8 mouse cellular contexts compared by ENCODE assay signal in genomic region chr9:44239447-44239846, GRCm38 (mm10). TPM values are rescaled to one million over a fixed set of nuclear protein-coding genes. Genes with fewer than 3 reads are reported as not detected.
DNase-seq lines count a peak whose midpoint lies in the region; ATAC-seq lines count a peak whose summit lies in the region.

No protein-coding gene starts in this region.

- H3K9ac ChIP-seq in kidney, embryonic 16.5 days (replicated peaks; ENCODE audit: low read length), result no peak overlapping the region
- no peak overlapping the region for H3K9ac ChIP-seq in neural tube, embryonic 11.5 days (ENCODE audit: low read length)

- no peaks in the 10 kb centered on the region for H3K27me3 ChIP-seq in kidney, embryonic 16.5 days (ENCODE audit: insufficient read depth, low read length)
- no peaks in the 10 kb centered on the region for H3K27me3 ChIP-seq in neural tube, embryonic 11.5 days (ENCODE audit: control insufficient read depth, insufficient read depth, low read length)

- DNase-seq in kidney, adult 18-20 months, result peak; percentile 51
- DNase-seq in CD4-positive helper T cell, adult 2 months (ENCODE audit: low read depth, low spot score), result peak; percentile 70
- DNase-seq in NIH3T3 (ENCODE audit: low read depth), result peak; percentile 76
- peak; percentile 51 for DNase-seq in embryo, embryonic 11.5 days (ENCODE audit: low read depth, low spot score)
- DNase-seq in left cerebral cortex, postnatal 25 days (ENCODE audit: low spot score in 2 of 2), result peak; percentile 42 to 47
- DNase-seq in neural tube, embryonic 11.5 days (ENCODE audit: low spot score), result peak; percentile 36
- DNase-seq in ovary, postnatal 36 days (ENCODE audit: low spot score), result no peak

- H3K36me3 ChIP-seq in kidney, embryonic 16.5 days (ENCODE audit: insufficient read depth, low read length), result no peaks in the 10 kb centered on the region
- H3K36me3 ChIP-seq in neural tube, embryonic 11.5 days (ENCODE audit: control insufficient read depth, insufficient read depth, low read length), result no peaks in the 10 kb centered on the region

- no peak overlapping the region for H3K4me3 ChIP-seq in kidney, embryonic 16.5 days (ENCODE audit: low read length)
- no peak overlapping the region for H3K4me3 ChIP-seq in neural tube, embryonic 11.5 days (ENCODE audit: low read depth, low read length)

- peaks cover 11% of the 10 kb centered on the region; the same call in 1 of the 2 replicates for H3K4me1 ChIP-seq in kidney, embryonic 16.5 days (ENCODE audit: insufficient read depth, low read length)
- no peaks in the 10 kb centered on the region for H3K4me1 ChIP-seq in neural tube, embryonic 11.5 days (ENCODE audit: control insufficient read depth, insufficient read depth, low read length)

- no peaks in the 10 kb centered on the region for H3K9me3 ChIP-seq in kidney, embryonic 16.5 days (ENCODE audit: low read length)
- H3K9me3 ChIP-seq in neural tube, embryonic 11.5 days (ENCODE audit: control insufficient read depth, low read length), result no peaks in the 10 kb centered on the region

- no peak for ATAC-seq in kidney, embryonic 16.5 days (ENCODE audit: low FRiP score, low TSS enrichment)
- no peak for ATAC-seq in neural tube, embryonic 11.5 days (ENCODE audit: insufficient read depth, low FRiP score, low TSS enrichment)

- H3K27ac ChIP-seq in kidney, embryonic 16.5 days (ENCODE audit: low read length), result no peak overlapping the region
- H3K27ac ChIP-seq in neural tube, embryonic 11.5 days (ENCODE audit: low read depth, low read length), result no peak overlapping the region

- H3K4me2 ChIP-seq in kidney, embryonic 16.5 days (replicated peaks; ENCODE audit: low read depth, low read length), result no peak overlapping the region
- no peak overlapping the region for H3K4me2 ChIP-seq in neural tube, embryonic 11.5 days (ENCODE audit: low read depth)

- intact Hi-C loops in left cerebral cortex, postnatal 25 days (cut with DNase I), result loop anchor here (10.0 kb wide), 2 partner anchors 55 to 255 kb away; no protein-coding TSS in a partner anchor

- 7% methylated on average over 5 of the region's 5 CpGs for WGBS in kidney, embryonic 16.5 days
- WGBS in neural tube, embryonic 11.5 days, result 13% methylated on average over 5 of the region's 5 CpGs

RNA-seq across cellular contexts. Expression of gene Ccdc153, which starts 1.0 kb away (rescaled TPM):
- not detected in 2 replicates for polyA plus RNA-seq in kidney, embryonic 16.5 days (2015; fragmentation: Nextera tagmentation; extraction: Ambion mirVana)
- total RNA-seq in left cerebral cortex, postnatal 25 days (2021), result 1 to 10 TPM; 1.3 to 2.0 TPM
- polyA plus RNA-seq in neural tube, embryonic 11.5 days (2014; fragmentation: Nextera tagmentation; extraction: Ambion mirVana), result not detected in 2 replicates

RNA-seq across cellular contexts. Expression of gene Cbl, which starts 5.6 kb away (rescaled TPM):
- 17.6 and 24.0 TPM in 2 replicates for polyA plus RNA-seq in kidney, embryonic 16.5 days (2015; fragmentation: Nextera tagmentation; extraction: Ambion mirVana)
- 10 to 100 TPM; 53.4 to 54.2 TPM for total RNA-seq in left cerebral cortex, postnatal 25 days (2021)
- polyA plus RNA-seq in neural tube, embryonic 11.5 days (2014; fragmentation: Nextera tagmentation; extraction: Ambion mirVana), result 19.1 and 22.2 TPM in 2 replicates

RNA-seq across cellular contexts. Expression of gene Pdzd3, which starts 11.8 kb away (rescaled TPM):
- 13.3 and 14.1 TPM in 2 replicates for polyA plus RNA-seq in kidney, embryonic 16.5 days (2015; fragmentation: Nextera tagmentation; extraction: Ambion mirVana)
- under 1 TPM; 0.53 to 0.73 TPM for total RNA-seq in left cerebral cortex, postnatal 25 days (2021)
- polyA plus RNA-seq in neural tube, embryonic 11.5 days (2014; fragmentation: Nextera tagmentation; extraction: Ambion mirVana), result 0.11 TPM in 1 of 2 replicates, not detected in the other

RNA-seq across cellular contexts. Expression of gene Nlrx1, which starts 29.0 kb away (rescaled TPM):
- polyA plus RNA-seq in kidney, embryonic 16.5 days (2015; fragmentation: Nextera tagmentation; extraction: Ambion mirVana), result 6.6 and 7.9 TPM in 2 replicates
- 10 to 100 TPM; 11.6 to 14.0 TPM for total RNA-seq in left cerebral cortex, postnatal 25 days (2021)
- polyA plus RNA-seq in neural tube, embryonic 11.5 days (2014; fragmentation: Nextera tagmentation; extraction: Ambion mirVana), result 2.4 and 3.2 TPM in 2 replicates

RNA-seq across cellular contexts. Expression of gene Abcg4, which starts 49.0 kb away (rescaled TPM):
- polyA plus RNA-seq in kidney, embryonic 16.5 days (2015; fragmentation: Nextera tagmentation; extraction: Ambion mirVana), result 2.8 TPM in 2 replicates
- total RNA-seq in left cerebral cortex, postnatal 25 days (2021), result 10 to 100 TPM; 60.5 to 61.6 TPM
- 4.5 and 5.0 TPM in 2 replicates for polyA plus RNA-seq in neural tube, embryonic 11.5 days (2014; fragmentation: Nextera tagmentation; extraction: Ambion mirVana)

Comparison
In these comparisons a context has a peak if more than half of its experiments do, and no peak if none do; other contexts are left out.
1. RNA of gene Pdzd3, which starts 11.8 kb away (polyA plus RNA-seq): 13.3 to 14.1 TPM in kidney, embryonic 16.5 days; 0.11 TPM in neural tube, embryonic 11.5 days; every median in the first group is over 10 times any median in the second.